ENCODE assay signal across 11 mouse cellular contexts in genomic region chr11:87735691-87736090, GRCm38 (mm10). TPM values are rescaled to one million over a fixed set of nuclear protein-coding genes. Genes with fewer than 3 reads are reported as not detected.
DNase-seq lines count a peak whose midpoint lies in the region; ATAC-seq and TF ChIP-seq lines count a peak whose summit lies in the region.
"Had no signal": no experiment of that assay in that cellular context is flagged by ENCODE, and none has a peak within 500 bp of the region (broad histone marks: within the 10 kb centered on the region; RNA-seq: fewer than 3 reads in every experiment).

No protein-coding gene starts in this region.

- no peak for DNase-seq in forebrain, embryonic 14.5 days (ENCODE audit: low spot score)
- DNase-seq in limb, embryonic 10.5 days (ENCODE audit: low spot score) = no peak
- DNase-seq in MEL (ENCODE audit: low read depth, low spot score) = peak; percentile 45
- DNase-seq in liver, embryonic 11.5 days (ENCODE audit: low spot score) = no peak
- DNase-seq in retina, postnatal 1 day = no peak
- DNase-seq in adrenal gland, adult (ENCODE audit: inconsistent age in 2 of 2, low spot score in 1 of 2) = no peak
- DNase-seq: thymus, adult 18-20 months had no signal

- H3K27me3 ChIP-seq in forebrain, embryonic 13.5 days = peaks cover 14% of the 10 kb centered on the region
- H3K27me3 ChIP-seq in forebrain, embryonic 14.5 days (replicated peaks; ENCODE audit: control insufficient read depth, insufficient read depth, low read length) = no peaks in the 10 kb centered on the region
- no peaks in the 10 kb centered on the region for H3K27me3 ChIP-seq in limb, embryonic 15.5 days
- H3K27me3 ChIP-seq in limb, embryonic 10.5 days (ENCODE audit: low read depth, poor library complexity, severe bottlenecking) = no peaks in the 10 kb centered on the region
- no peaks in the 10 kb centered on the region for H3K27me3 ChIP-seq in MEL (ENCODE audit: control insufficient read depth in 1 of 2, insufficient read depth in 2 of 2, low read length in 2 of 2)
- no peaks in the 10 kb centered on the region for H3K27me3 ChIP-seq in liver, embryonic 11.5 days (replicated peaks; ENCODE audit: control insufficient read depth, insufficient read depth, low read length)

- no peak for TF ChIP-seq CTCF in MEL (IDR thresholded peaks at IDR 0.05 in 2 of 3, conservative IDR thresholded peaks at IDR 0.05 in 1 of 3; ENCODE audit: control insufficient read depth in 1 of 3, insufficient read depth in 1 of 3, low read depth in 2 of 3, low read length in 3 of 3, poor library complexity in 1 of 3, severe bottlenecking in 1 of 3)

- TF ChIP-seq RAD21 in MEL (IDR thresholded peaks at IDR 0.05; ENCODE audit: low read depth, low read length) = no peak

- H3K4me2 ChIP-seq in forebrain, embryonic 13.5 days = peak overlapping the region; percentile 94; the same call in 1 of the 2 replicates
- no peak overlapping the region for H3K4me2 ChIP-seq in forebrain, embryonic 14.5 days (ENCODE audit: low read length)
- H3K4me2 ChIP-seq in limb, embryonic 15.5 days = no peak overlapping the region
- H3K4me2 ChIP-seq in liver, embryonic 11.5 days = peak overlapping the region; percentile 92

- H3K9ac ChIP-seq in forebrain, embryonic 13.5 days = no peak overlapping the region
- no peak overlapping the region for H3K9ac ChIP-seq in forebrain, embryonic 14.5 days (ENCODE audit: low read length)
- no peak overlapping the region for H3K9ac ChIP-seq in limb, embryonic 15.5 days
- H3K9ac ChIP-seq in MEL (ENCODE audit: control insufficient read depth, low read depth, low read length, poor library complexity, severe bottlenecking) = peak overlapping the region; percentile 92
- H3K9ac ChIP-seq in liver, embryonic 11.5 days (ENCODE audit: low read depth, low read length) = peak overlapping the region; percentile 77

- peak in 1 of 2 experiments; percentile 5; a peak in 2 of 4 replicates for TF ChIP-seq POLR2A in MEL (IDR thresholded peaks at IDR 0.05; ENCODE audit: control insufficient read depth in 1 of 2, insufficient read depth in 1 of 2, low read depth in 1 of 2, low read length in 2 of 2, poor library complexity in 1 of 2)

- WGBS in forebrain, embryonic 13.5 days = 87% methylated on average over 6 of the region's 6 CpGs
- 88% methylated on average over 6 of the region's 6 CpGs for WGBS in forebrain, embryonic 14.5 days
- 80% methylated on average over 6 of the region's 6 CpGs for WGBS in limb, embryonic 15.5 days
- WGBS in limb, embryonic 10.5 days = 70% methylated on average over 6 of the region's 6 CpGs
- WGBS in liver, embryonic 11.5 days = 49% methylated on average over 6 of the region's 6 CpGs

- peaks cover 31% of the 10 kb centered on the region for H3K4me1 ChIP-seq in forebrain, embryonic 13.5 days
- peaks cover 3% of the 10 kb centered on the region; the same call in 1 of the 2 replicates for H3K4me1 ChIP-seq in forebrain, embryonic 14.5 days (ENCODE audit: control insufficient read depth, insufficient read depth, low read length)
- H3K4me1 ChIP-seq in limb, embryonic 15.5 days = peaks cover 16% of the 10 kb centered on the region
- H3K4me1 ChIP-seq in limb, embryonic 10.5 days = peaks cover 24% of the 10 kb centered on the region
- H3K4me1 ChIP-seq in MEL (ENCODE audit: control insufficient read depth in 1 of 2, insufficient read depth in 2 of 2, low read length in 2 of 2) = peaks cover 9 to 50% of the 10 kb centered on the region in 2 experiments
- peaks cover 46% of the 10 kb centered on the region for H3K4me1 ChIP-seq in liver, embryonic 11.5 days (replicated peaks; ENCODE audit: control insufficient read depth, insufficient read depth, low read length)

- H3K79me2 ChIP-seq in MEL (ENCODE audit: control insufficient read depth, insufficient read depth, low read length, poor library complexity) = peaks cover 34% of the 10 kb centered on the region

- no peaks in the 10 kb centered on the region for H3K9me3 ChIP-seq in forebrain, embryonic 13.5 days (replicated peaks)
- H3K9me3 ChIP-seq in forebrain, embryonic 14.5 days (replicated peaks; ENCODE audit: control insufficient read depth, low read length) = no peaks in the 10 kb centered on the region
- H3K9me3 ChIP-seq in limb, embryonic 15.5 days = no peaks in the 10 kb centered on the region
- no peaks in the 10 kb centered on the region for H3K9me3 ChIP-seq in limb, embryonic 10.5 days (replicated peaks)
- H3K9me3 ChIP-seq in MEL (replicated peaks; ENCODE audit: insufficient read depth, low read length) = no peaks in the 10 kb centered on the region
- no peaks in the 10 kb centered on the region for H3K9me3 ChIP-seq in liver, embryonic 11.5 days (ENCODE audit: control insufficient read depth, low read length)

- ATAC-seq in forebrain, embryonic 13.5 days = no peak
- ATAC-seq in forebrain, embryonic 14.5 days = no peak
- no peak for ATAC-seq in limb, embryonic 15.5 days (ENCODE audit: insufficient number of reproducible peaks, low FRiP score, low TSS enrichment, low read depth)
- no peak for ATAC-seq in liver, embryonic 11.5 days (replicated peaks; ENCODE audit: low FRiP score)

- H3K4me3 ChIP-seq in forebrain, embryonic 13.5 days = no peak overlapping the region
- no peak overlapping the region for H3K4me3 ChIP-seq in forebrain, embryonic 14.5 days (ENCODE audit: low read depth, low read length)
- no peak overlapping the region for H3K4me3 ChIP-seq in limb, embryonic 15.5 days
- no peak overlapping the region for H3K4me3 ChIP-seq in limb, embryonic 10.5 days
- peak overlapping the region in 1 of 2 experiments; percentile 54; a peak in 1 of 4 replicates for H3K4me3 ChIP-seq in MEL (ENCODE audit: control insufficient read depth in 1 of 2, insufficient read depth in 1 of 2, low read depth in 2 of 2, low read length in 2 of 2)
- H3K4me3 ChIP-seq in liver, embryonic 11.5 days (ENCODE audit: low read depth, low read length) = no peak overlapping the region

- no peak overlapping the region for H3K27ac ChIP-seq in forebrain, embryonic 13.5 days
- no peak overlapping the region for H3K27ac ChIP-seq in forebrain, embryonic 14.5 days (ENCODE audit: low read depth, low read length)
- H3K27ac ChIP-seq in limb, embryonic 15.5 days = peak overlapping the region; percentile 91; the same call in 1 of the 2 replicates
- no peak overlapping the region for H3K27ac ChIP-seq in limb, embryonic 10.5 days
- H3K27ac ChIP-seq in MEL (ENCODE audit: control insufficient read depth, low read depth, low read length) = peak overlapping the region; percentile 99
- peak overlapping the region; percentile 96 for H3K27ac ChIP-seq in liver, embryonic 11.5 days (ENCODE audit: low read depth, low read length)

- TF ChIP-seq EP300 in MEL (IDR thresholded peaks at IDR 0.05; ENCODE audit: low read depth in 1 of 2, low read length in 2 of 2) = no peak

- peaks cover 16% of the 10 kb centered on the region for H3K36me3 ChIP-seq in forebrain, embryonic 13.5 days (ENCODE audit: poor library complexity, severe bottlenecking)
- peaks cover 15% of the 10 kb centered on the region for H3K36me3 ChIP-seq in forebrain, embryonic 14.5 days (ENCODE audit: control insufficient read depth, insufficient read depth, low read length)
- H3K36me3 ChIP-seq in limb, embryonic 15.5 days = peaks cover 14% of the 10 kb centered on the region
- peaks cover 15% of the 10 kb centered on the region for H3K36me3 ChIP-seq in limb, embryonic 10.5 days
- H3K36me3 ChIP-seq in MEL (ENCODE audit: control insufficient read depth in 1 of 2, insufficient read depth in 2 of 2, low read length in 2 of 2) = peaks cover 0 to 36% of the 10 kb centered on the region in 2 experiments
- peaks cover 17% of the 10 kb centered on the region for H3K36me3 ChIP-seq in liver, embryonic 11.5 days (ENCODE audit: control insufficient read depth, insufficient read depth, low read length)

TF ChIP-seq in MEL, 35 proteins besides CTCF, POLR2A, EP300 and RAD21:
- TF ChIP-seq MAFK (IDR thresholded peaks at IDR 0.05; ENCODE audit: borderline replicate concordance, low read depth, low read length) (no peak), MXI1 (IDR thresholded peaks at IDR 0.05; ENCODE audit: low read depth, low read length) (peak; percentile 56; the same call in 1 of the 2 replicates)

RNA-seq across cellular contexts. Expression of gene Supt4a, which starts 1.7 kb away (rescaled TPM):
- polyA plus RNA-seq in forebrain, embryonic 13.5 days (2015; fragmentation: Nextera tagmentation; extraction: Ambion mirVana) = 168 and 177 TPM in 2 replicates
- 160 and 203 TPM in 2 replicates for polyA plus RNA-seq in forebrain, embryonic 14.5 days (2014; fragmentation: Nextera tagmentation; extraction: Ambion mirVana)
- 135 and 155 TPM in 2 replicates for polyA plus RNA-seq in limb, embryonic 15.5 days (2015; fragmentation: Nextera tagmentation; extraction: Ambion mirVana)
- polyA plus RNA-seq in limb, embryonic 10.5 days (2016; fragmentation: Nextera tagmentation; extraction: Ambion mirVana) = 187 and 191 TPM in 2 replicates
- total RNA-seq in MEL (2012; rRNA removed) = 301 and 332 TPM in 2 replicates
- polyA plus RNA-seq in MEL (2012; ENCODE audit: insufficient read depth in 1 of 2, insufficient read length in 2 of 2, low read depth in 1 of 2, low replicate concordance in 2 of 2, missing spikeins in 1 of 2) = 100 to 1,000 TPM in 1 of 2 experiments, not detected in 1; 223 TPM
- 233 and 240 TPM in 2 replicates for polyA plus RNA-seq in liver, embryonic 11.5 days (2014; fragmentation: Nextera tagmentation; extraction: Ambion mirVana)

RNA-seq across cellular contexts. Expression of gene Tspoap1, which starts 24.6 kb away (rescaled TPM):
- 20.7 and 29.1 TPM in 2 replicates for polyA plus RNA-seq in forebrain, embryonic 13.5 days (2015; fragmentation: Nextera tagmentation; extraction: Ambion mirVana)
- 13.5 and 20.2 TPM in 2 replicates for polyA plus RNA-seq in forebrain, embryonic 14.5 days (2014; fragmentation: Nextera tagmentation; extraction: Ambion mirVana)
- polyA plus RNA-seq in limb, embryonic 15.5 days (2015; fragmentation: Nextera tagmentation; extraction: Ambion mirVana) = 1.4 and 1.5 TPM in 2 replicates
- 0.74 and 2.9 TPM in 2 replicates for polyA plus RNA-seq in limb, embryonic 10.5 days (2016; fragmentation: Nextera tagmentation; extraction: Ambion mirVana)
- total RNA-seq in MEL (2012; rRNA removed) = 3.7 and 5.2 TPM in 2 replicates
- polyA plus RNA-seq in MEL (2012; ENCODE audit: insufficient read depth in 1 of 2, insufficient read length in 2 of 2, low read depth in 1 of 2, low replicate concordance in 2 of 2, missing spikeins in 1 of 2) = 1 to 10 TPM in 1 of 2 experiments, not detected in 1; 8.6 TPM
- polyA plus RNA-seq in liver, embryonic 11.5 days (2014; fragmentation: Nextera tagmentation; extraction: Ambion mirVana) = 7.7 and 9.3 TPM in 2 replicates
- total RNA-seq: gastrocnemius, adult 8-10 months had no signal

RNA-seq across cellular contexts. Expression of gene Mpo, which starts 57.7 kb away (rescaled TPM):
- polyA plus RNA-seq in forebrain, embryonic 13.5 days (2015; fragmentation: Nextera tagmentation; extraction: Ambion mirVana) = 0.17 and 0.44 TPM in 2 replicates
- 0.22 and 0.23 TPM in 2 replicates for polyA plus RNA-seq in forebrain, embryonic 14.5 days (2014; fragmentation: Nextera tagmentation; extraction: Ambion mirVana)
- 1.1 and 1.5 TPM in 2 replicates for polyA plus RNA-seq in limb, embryonic 15.5 days (2015; fragmentation: Nextera tagmentation; extraction: Ambion mirVana)
- 2.8 and 4.0 TPM in 2 replicates for polyA plus RNA-seq in limb, embryonic 10.5 days (2016; fragmentation: Nextera tagmentation; extraction: Ambion mirVana)
- not detected in 2 replicates for total RNA-seq in MEL (2012; rRNA removed)
- polyA plus RNA-seq in MEL (2012; ENCODE audit: insufficient read depth in 1 of 2, insufficient read length in 2 of 2, low read depth in 1 of 2, low replicate concordance in 2 of 2, missing spikeins in 1 of 2) = under 1 TPM in 1 of 2 experiments, not detected in 1; 0.13 TPM
- polyA plus RNA-seq in liver, embryonic 11.5 days (2014; fragmentation: Nextera tagmentation; extraction: Ambion mirVana) = 190 and 206 TPM in 2 replicates
- total RNA-seq: gastrocnemius, adult 8-10 months; left cerebral cortex, postnatal 14 days had no signal

Comparison
In these comparisons a context has a peak if more than half of its experiments do, and no peak if none do; other contexts are left out.
1. H3K27ac ChIP-seq: peak in limb, embryonic 15.5 days (single experiment), MEL (single experiment) and liver, embryonic 11.5 days (single experiment); none in forebrain, embryonic 13.5 days (single experiment), forebrain, embryonic 14.5 days (single experiment) and limb, embryonic 10.5 days (single experiment).
2. H3K4me2 ChIP-seq: peak in forebrain, embryonic 13.5 days (single experiment) and liver, embryonic 11.5 days (single experiment); none in forebrain, embryonic 14.5 days (single experiment) and limb, embryonic 15.5 days (single experiment).
3. H3K9ac ChIP-seq: peak in MEL (single experiment) and liver, embryonic 11.5 days (single experiment); none in forebrain, embryonic 13.5 days (single experiment), forebrain, embryonic 14.5 days (single experiment) and limb, embryonic 15.5 days (single experiment).
4. RNA of gene Mpo, which starts 57.7 kb away (polyA plus RNA-seq): 190 to 206 TPM in liver, embryonic 11.5 days; 2.8 to 4.0 TPM in limb, embryonic 10.5 days, 1.1 to 1.5 TPM in limb, embryonic 15.5 days, 0.22 to 0.23 TPM in forebrain, embryonic 14.5 days, 0.17 to 0.44 TPM in forebrain, embryonic 13.5 days and 0.13 TPM in MEL; every median in the first group is over 10 times any median in the second.